Comparison of ENCODE assay signal across 8 mouse cellular contexts in the genomic region with DNA sequence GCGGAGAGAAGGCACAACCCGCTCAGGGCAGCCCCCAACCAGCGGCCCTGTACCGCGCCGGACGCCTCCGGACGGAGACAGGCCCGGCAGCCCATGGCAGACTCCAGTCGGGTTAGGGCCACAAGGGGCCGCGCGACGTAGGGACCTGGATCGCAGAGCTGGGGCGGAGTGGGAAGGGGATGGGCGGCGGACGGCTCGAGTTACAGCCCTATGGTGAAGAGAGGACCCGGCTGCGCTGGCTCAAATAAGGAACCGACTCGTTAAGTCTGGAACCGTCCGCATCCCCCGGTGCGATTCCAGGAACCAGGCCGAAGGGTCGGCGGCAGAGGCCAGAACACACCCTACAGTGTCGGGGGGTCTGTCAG. TPM values are rescaled to one million over a fixed set of nuclear protein-coding genes. Genes with fewer than 3 reads are reported as not detected.
DNase-seq lines count a peak whose midpoint lies in the region; ATAC-seq lines count a peak whose summit lies in the region.

A gene (minus strand): TSS at position 299 of the 365 bp plus-strand sequence.

- no peak within 1 kb of the TSS for H3K27ac ChIP-seq in forebrain, embryonic 13.5 days
- H3K27ac ChIP-seq in midbrain, embryonic 15.5 days = no peak within 1 kb of the TSS

- under 1% methylated on average over 33 of the region's 33 CpGs for WGBS in forebrain, embryonic 13.5 days
- under 1% methylated on average over 33 of the region's 33 CpGs for WGBS in midbrain, embryonic 15.5 days

- DNase-seq in thymus, postnatal 4 days = peak; percentile 36
- DNase-seq in thymus, adult 18-20 months = no peak
- peak; percentile 60 to 68 for DNase-seq in heart, postnatal 36 days
- peak; percentile 51 for DNase-seq in liver
- DNase-seq in urinary bladder, postnatal 25 days (ENCODE audit: low spot score) = peak; percentile 59
- DNase-seq in T-cell, adult 2 months (ENCODE audit: low spot score) = no peak

- peaks cover 61% of the 10 kb centered on the region for H3K27me3 ChIP-seq in forebrain, embryonic 13.5 days
- peaks cover 61% of the 10 kb centered on the region for H3K27me3 ChIP-seq in midbrain, embryonic 15.5 days (replicated peaks)

- peak within 1 kb of the TSS; percentile 30 for H3K4me3 ChIP-seq in forebrain, embryonic 13.5 days
- H3K4me3 ChIP-seq in midbrain, embryonic 15.5 days = peak within 1 kb of the TSS; percentile 38

- peaks cover 61% of the 10 kb centered on the region for H3K36me3 ChIP-seq in forebrain, embryonic 13.5 days (ENCODE audit: poor library complexity, severe bottlenecking)
- peaks cover 39% of the 10 kb centered on the region for H3K36me3 ChIP-seq in midbrain, embryonic 15.5 days (replicated peaks)

- peak; percentile 17; the same call in 1 of the 2 replicates for ATAC-seq in forebrain, embryonic 13.5 days
- ATAC-seq in midbrain, embryonic 15.5 days (replicated peaks) = peak; percentile 16; the same call in 1 of the 2 replicates

- H3K9ac ChIP-seq in forebrain, embryonic 13.5 days = peak within 1 kb of the TSS; percentile 61
- H3K9ac ChIP-seq in midbrain, embryonic 15.5 days = peak within 1 kb of the TSS; percentile 43; the same call in 1 of the 2 replicates

- peaks cover 34% of the 10 kb centered on the region for H3K4me1 ChIP-seq in forebrain, embryonic 13.5 days
- H3K4me1 ChIP-seq in midbrain, embryonic 15.5 days = peaks cover 28% of the 10 kb centered on the region

- no peaks in the 10 kb centered on the region for H3K9me3 ChIP-seq in forebrain, embryonic 13.5 days (replicated peaks)
- H3K9me3 ChIP-seq in midbrain, embryonic 15.5 days = no peaks in the 10 kb centered on the region

- peak within 1 kb of the TSS; percentile 59 for H3K4me2 ChIP-seq in forebrain, embryonic 13.5 days
- H3K4me2 ChIP-seq in midbrain, embryonic 15.5 days = peak within 1 kb of the TSS; percentile 73

- intact Hi-C loops in heart, postnatal 36 days (cut with DNase I) = no loop called here

RNA-seq across cellular contexts. Expression of the gene that starts here (rescaled TPM):
- 1.6 and 2.1 TPM in 2 replicates for polyA plus RNA-seq in forebrain, embryonic 13.5 days (2015; fragmentation: Nextera tagmentation; extraction: Ambion mirVana)
- total RNA-seq in heart, postnatal 36 days (2021) = 10 to 100 TPM in 1 of 2 experiments, 1 to 10 TPM in 1; 9.3 to 10.5 TPM
- 3.8 and 5.5 TPM in 2 replicates for polyA plus RNA-seq in midbrain, embryonic 15.5 days (2015; fragmentation: Nextera tagmentation; extraction: Ambion mirVana)

Comparison
In these comparisons a context has a peak if more than half of its experiments do, and no peak if none do; other contexts are left out.
1. DNase-seq: peak in thymus, postnatal 4 days (single experiment), heart, postnatal 36 days (2 of 2), liver (single experiment) and urinary bladder, postnatal 25 days (single experiment); none in thymus, adult 18-20 months (0 of 2) and T-cell, adult 2 months (single experiment).